Mouse (Mus musculus): ENCODE results near the gene Setx. TPM values are rescaled to one million over a fixed set of nuclear protein-coding genes. Genes with fewer than 3 reads are reported as not detected.

Setx gene
- polyA plus RNA-seq, 1 experiment from 2014 or later, result 22.3 TPM

DNA sequence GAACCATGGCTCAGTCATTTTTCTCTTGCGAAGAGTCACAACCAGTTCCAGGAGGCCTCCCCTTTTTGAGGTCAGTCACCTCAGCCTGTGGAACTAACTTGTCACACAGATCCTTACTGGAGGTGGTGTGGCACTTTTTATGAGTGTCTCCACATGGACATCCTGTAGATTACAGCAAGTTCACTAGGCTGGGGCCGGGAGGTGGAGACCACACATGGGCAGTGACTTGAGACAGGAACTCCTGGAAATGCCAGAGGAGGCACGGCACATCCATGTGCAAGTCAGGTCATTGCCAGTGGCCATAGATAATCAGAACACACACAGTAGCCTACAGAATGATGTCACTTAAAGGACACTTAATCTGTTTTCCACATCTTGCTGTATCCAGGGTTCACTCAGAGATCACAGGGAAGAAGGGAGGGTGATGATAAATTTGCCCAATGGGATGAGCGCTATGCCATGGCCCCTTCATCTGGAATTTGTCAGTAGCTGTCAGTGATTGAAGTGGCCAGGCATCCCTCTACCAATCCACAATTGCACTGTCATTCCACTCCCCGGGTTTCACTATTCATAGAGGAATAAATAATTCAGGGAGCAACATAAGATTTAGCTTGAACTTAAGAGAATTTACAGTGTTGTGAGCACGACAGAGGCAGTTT is 59.4 kb downstream of the Setx start:
- DNase-seq, result no peak
- Histone ChIP-seq H3K27ac (replicated peaks; ENCODE audit: low read depth, low read length) (no peak overlapping the region), H3K9ac (replicated peaks; ENCODE audit: low read length) (no peak overlapping the region), H3K9me3 (ENCODE audit: control insufficient read depth, low read length) (no peaks in the 10 kb centered on the region), H3K36me3 (ENCODE audit: control insufficient read depth, insufficient read depth, low read length) (peaks cover 39% of the 10 kb centered on the region), H3K4me2 (ENCODE audit: low read length) (no peak overlapping the region), H3K4me1 (ENCODE audit: control insufficient read depth, insufficient read depth, low read length) (no peaks in the 10 kb centered on the region), H3K4me3 (replicated peaks; ENCODE audit: low read depth, low read length) (no peak overlapping the region), H3K27me3 (ENCODE audit: control insufficient read depth, insufficient read depth, low read length) (no peaks in the 10 kb centered on the region)
- no peak for ATAC-seq (ENCODE audit: low FRiP score, low TSS enrichment)
- 84% methylated on average over 6 of the region's 6 CpGs for WGBS

DNA sequence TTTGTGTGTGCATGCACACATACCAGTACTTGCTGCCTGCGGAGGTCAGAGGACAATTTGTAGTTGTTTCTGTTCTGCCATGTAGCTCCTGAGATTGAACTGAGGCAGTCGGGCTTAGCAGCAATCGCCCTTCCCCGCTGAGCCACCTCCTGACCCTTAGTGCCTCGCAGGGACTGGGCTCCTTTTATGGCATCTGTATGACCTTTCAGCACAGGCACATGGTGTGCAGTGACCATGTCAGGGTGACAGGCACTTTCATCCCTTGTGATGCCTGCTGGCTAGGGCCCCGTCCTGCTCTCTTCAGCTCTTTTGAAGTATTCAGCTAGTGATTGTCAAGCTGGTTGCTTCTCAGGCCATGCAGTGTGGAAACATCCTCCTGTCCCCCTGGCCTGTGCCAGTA is 62.2 kb downstream of the Setx start:
- Histone ChIP-seq H3K4me2 (ENCODE audit: low read length) (no peak overlapping the region), H3K27ac (replicated peaks; ENCODE audit: low read depth, low read length) (no peak overlapping the region), H3K27me3 (ENCODE audit: control insufficient read depth, insufficient read depth, low read length) (no peaks in the 10 kb centered on the region), H3K9me3 (ENCODE audit: control insufficient read depth, low read length) (no peaks in the 10 kb centered on the region), H3K4me1 (ENCODE audit: control insufficient read depth, insufficient read depth, low read length) (no peaks in the 10 kb centered on the region), H3K9ac (replicated peaks; ENCODE audit: low read length) (no peak overlapping the region), H3K4me3 (replicated peaks; ENCODE audit: low read depth, low read length) (no peak overlapping the region), H3K36me3 (ENCODE audit: control insufficient read depth, insufficient read depth, low read length) (peaks cover 12% of the 10 kb centered on the region)
- ATAC-seq (ENCODE audit: low FRiP score, low TSS enrichment) (no peak), DNase-seq (no peak)
- WGBS, result 32% methylated on average over 6 of the region's 6 CpGs

DNA sequence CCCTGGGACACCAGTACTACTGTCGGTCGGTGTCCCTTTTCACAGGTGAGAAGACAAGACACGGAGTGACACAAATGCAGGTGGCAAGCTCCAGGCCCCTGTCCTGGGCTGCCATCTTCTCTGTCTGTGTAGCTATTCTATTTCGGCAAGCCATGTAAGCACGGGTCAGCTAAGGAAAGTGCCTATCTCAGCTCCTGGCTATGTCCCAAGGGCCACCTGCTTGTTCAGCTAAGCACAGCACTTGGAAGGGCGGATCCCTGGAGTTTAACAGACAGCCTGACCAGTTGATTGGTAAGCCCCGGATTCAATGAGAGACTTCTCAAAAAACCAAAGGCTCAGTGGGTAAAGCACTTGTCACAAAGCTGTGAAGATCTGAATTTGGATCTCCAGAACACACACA is 66.4 kb downstream of the Setx start:
- Histone ChIP-seq H3K27me3 (ENCODE audit: control insufficient read depth, insufficient read depth, low read length) (no peaks in the 10 kb centered on the region), H3K9ac (replicated peaks; ENCODE audit: low read length) (no peak overlapping the region), H3K4me2 (ENCODE audit: low read length) (no peak overlapping the region), H3K4me3 (replicated peaks; ENCODE audit: low read depth, low read length) (no peak overlapping the region), H3K4me1 (ENCODE audit: control insufficient read depth, insufficient read depth, low read length) (peaks cover 6% of the 10 kb centered on the region), H3K9me3 (ENCODE audit: control insufficient read depth, low read length) (no peaks in the 10 kb centered on the region), H3K27ac (replicated peaks; ENCODE audit: low read depth, low read length) (no peak overlapping the region), H3K36me3 (ENCODE audit: control insufficient read depth, insufficient read depth, low read length) (no peaks in the 10 kb centered on the region)
- ATAC-seq (ENCODE audit: low FRiP score, low TSS enrichment), result no peak
- no peak for DNase-seq
- 86% methylated on average over 7 of the region's 7 CpGs for WGBS

DNA sequence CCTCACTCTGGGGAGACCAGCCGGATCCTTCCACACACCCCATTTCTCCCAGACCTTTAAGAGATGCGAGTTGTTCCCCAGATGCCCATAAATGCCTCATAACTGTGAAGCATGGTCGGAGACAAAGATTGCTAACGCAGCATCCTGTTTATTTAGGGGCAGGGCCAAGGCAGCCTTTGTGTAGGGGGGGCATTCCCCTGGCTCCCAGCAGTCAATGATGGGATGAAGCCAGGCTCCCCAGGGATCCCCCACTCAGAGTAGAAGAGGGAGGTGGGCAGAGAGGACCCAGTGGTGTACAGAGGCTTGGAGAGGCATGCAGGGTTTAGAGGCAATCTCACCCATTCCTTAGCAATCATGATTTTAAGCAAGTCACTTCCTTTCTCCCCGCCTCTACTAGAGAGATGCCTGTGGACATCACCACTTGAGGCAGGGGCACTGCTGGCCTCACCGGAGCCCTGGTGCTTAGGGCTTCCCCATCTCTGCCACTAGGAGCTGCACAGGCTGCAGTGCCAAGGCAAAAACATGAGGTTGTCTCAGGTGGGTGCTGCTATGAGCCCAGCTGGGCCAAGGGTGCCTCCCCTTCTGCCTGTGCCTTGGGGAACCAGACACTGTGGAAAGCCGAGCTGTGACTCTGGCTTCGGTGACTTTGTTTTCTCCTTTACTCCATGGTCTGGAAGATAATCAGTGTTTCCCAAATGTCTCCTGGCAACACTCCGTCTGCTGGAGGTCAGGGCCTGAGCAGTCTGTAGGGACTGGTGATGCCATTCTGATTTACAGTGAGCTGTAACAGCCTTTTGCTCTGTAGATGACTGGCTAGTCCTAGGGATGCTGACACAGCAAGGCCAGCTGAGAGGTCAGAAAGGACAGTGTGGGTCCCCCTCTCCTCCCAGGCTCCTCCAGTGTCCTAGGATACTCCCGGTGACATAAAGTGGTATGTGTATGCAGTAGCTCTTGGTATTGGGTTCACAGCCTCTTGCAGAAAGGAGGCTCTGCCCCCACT is 67.5 kb downstream of the Setx start:
- ATAC-seq (ENCODE audit: low FRiP score, low TSS enrichment) (no peak), DNase-seq (no peak)
- 70% methylated on average over 10 of the region's 10 CpGs for WGBS
- H3K9me3 ChIP-seq (ENCODE audit: control insufficient read depth, low read length), result no peaks in the 10 kb centered on the region
- no peak overlapping the region for H3K9ac ChIP-seq (replicated peaks; ENCODE audit: low read length)
- H3K36me3 ChIP-seq (ENCODE audit: control insufficient read depth, insufficient read depth, low read length), result no peaks in the 10 kb centered on the region
- H3K27me3 ChIP-seq (ENCODE audit: control insufficient read depth, insufficient read depth, low read length), result no peaks in the 10 kb centered on the region
- H3K4me3 ChIP-seq (replicated peaks; ENCODE audit: low read depth, low read length), result no peak overlapping the region
- no peak overlapping the region for H3K4me2 ChIP-seq (ENCODE audit: low read length)
- no peak overlapping the region for H3K27ac ChIP-seq (replicated peaks; ENCODE audit: low read depth, low read length)
- H3K4me1 ChIP-seq (ENCODE audit: control insufficient read depth, insufficient read depth, low read length), result peaks cover 6% of the 10 kb centered on the region

DNA sequence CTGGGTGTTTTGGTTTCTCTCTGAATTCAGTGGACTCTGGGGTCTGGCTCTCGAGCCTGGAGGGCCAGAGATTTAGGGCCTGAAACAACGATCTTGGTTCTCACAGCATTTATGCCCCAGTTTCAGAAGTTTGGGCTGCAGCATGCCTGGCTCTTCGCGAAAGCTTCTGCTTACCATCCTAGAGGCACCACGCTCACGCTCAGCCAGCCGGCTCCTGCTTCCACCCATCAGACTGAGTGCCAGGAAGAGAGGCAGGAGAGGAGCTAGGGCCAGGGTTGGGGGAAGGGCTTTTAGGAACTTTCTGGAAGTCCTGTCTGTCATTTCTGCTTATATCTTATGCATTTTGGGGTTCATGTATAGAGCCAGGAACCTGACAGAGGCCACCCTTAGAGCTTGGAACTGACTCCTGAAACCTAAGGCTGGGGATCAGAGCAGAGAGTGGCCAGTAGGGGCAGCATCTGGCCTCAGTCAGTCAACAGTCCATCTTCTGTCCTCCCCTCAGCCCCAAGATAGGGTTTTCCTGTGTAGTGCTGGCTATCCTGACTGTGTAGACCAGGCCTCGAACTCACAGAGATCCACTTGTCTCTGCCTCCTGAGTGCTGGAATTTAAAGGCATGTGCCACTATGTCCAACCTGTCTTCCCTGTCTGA is 68.8 kb downstream of the Setx start:
- ATAC-seq (ENCODE audit: low FRiP score, low TSS enrichment), result no peak
- no peak for DNase-seq
- H3K9me3 ChIP-seq (ENCODE audit: control insufficient read depth, low read length), result no peaks in the 10 kb centered on the region
- no peak overlapping the region for H3K4me3 ChIP-seq (replicated peaks; ENCODE audit: low read depth, low read length)
- no peak overlapping the region for H3K27ac ChIP-seq (replicated peaks; ENCODE audit: low read depth, low read length)
- H3K36me3 ChIP-seq (ENCODE audit: control insufficient read depth, insufficient read depth, low read length), result no peaks in the 10 kb centered on the region
- no peaks in the 10 kb centered on the region for H3K27me3 ChIP-seq (ENCODE audit: control insufficient read depth, insufficient read depth, low read length)
- 86% methylated on average over 8 of the region's 8 CpGs for WGBS
- H3K9ac ChIP-seq (replicated peaks; ENCODE audit: low read length), result no peak overlapping the region
- H3K4me2 ChIP-seq (ENCODE audit: low read length), result no peak overlapping the region
- H3K4me1 ChIP-seq (ENCODE audit: control insufficient read depth, insufficient read depth, low read length), result peaks cover 6% of the 10 kb centered on the region

DNA sequence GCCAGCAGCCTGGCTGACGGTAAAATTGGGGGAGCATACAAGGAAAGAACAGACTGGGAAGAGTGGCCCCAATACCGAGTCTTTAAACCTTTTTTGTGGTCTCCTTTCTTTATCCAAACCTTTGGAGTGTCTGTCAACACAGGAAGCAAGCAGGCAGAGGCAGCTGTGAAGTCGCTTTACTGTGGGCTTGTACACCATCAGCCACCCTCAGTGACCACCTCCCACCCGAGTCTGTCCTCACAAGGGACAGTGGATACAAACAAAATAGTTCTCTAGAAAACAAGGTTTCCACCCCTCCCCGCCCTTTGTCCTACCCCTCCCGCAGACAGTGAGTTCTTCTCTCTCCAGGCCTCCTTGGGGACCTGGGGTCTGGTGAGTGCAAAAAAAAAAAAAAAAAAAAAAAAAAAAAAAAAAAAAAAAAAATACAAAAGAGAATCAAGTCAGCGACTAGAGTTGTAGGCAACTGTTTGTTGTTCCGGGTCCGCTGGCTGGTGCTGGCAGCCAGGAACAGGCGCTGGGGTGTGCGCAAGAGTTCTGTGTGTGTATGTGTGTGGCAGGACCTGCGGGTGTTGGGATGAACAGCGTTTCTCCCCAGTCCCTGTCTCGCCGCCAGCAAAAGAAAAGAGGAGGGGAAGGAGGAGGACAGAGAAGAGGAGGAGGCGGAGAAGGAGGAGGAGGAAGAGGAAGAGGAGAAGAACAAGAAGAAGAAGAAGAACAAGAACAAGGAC is 70.0 kb downstream of the Setx start:
- Histone ChIP-seq H3K4me1 (ENCODE audit: control insufficient read depth, insufficient read depth, low read length) (peaks cover 6% of the 10 kb centered on the region), H3K27me3 (ENCODE audit: control insufficient read depth, insufficient read depth, low read length) (no peaks in the 10 kb centered on the region), H3K9ac (replicated peaks; ENCODE audit: low read length) (no peak overlapping the region; the same call in 1 of the 2 replicates), H3K36me3 (ENCODE audit: control insufficient read depth, insufficient read depth, low read length) (no peaks in the 10 kb centered on the region), H3K4me3 (replicated peaks; ENCODE audit: low read depth, low read length) (peak overlapping the region; percentile 46), H3K9me3 (ENCODE audit: control insufficient read depth, low read length) (no peaks in the 10 kb centered on the region), H3K4me2 (ENCODE audit: low read length) (peak overlapping the region; percentile 96), H3K27ac (replicated peaks; ENCODE audit: low read depth, low read length) (no peak overlapping the region)
- ATAC-seq (ENCODE audit: low FRiP score, low TSS enrichment), result no peak
- peak; percentile 48 for DNase-seq
- 15% methylated on average over 16 of the region's 16 CpGs for WGBS

DNA sequence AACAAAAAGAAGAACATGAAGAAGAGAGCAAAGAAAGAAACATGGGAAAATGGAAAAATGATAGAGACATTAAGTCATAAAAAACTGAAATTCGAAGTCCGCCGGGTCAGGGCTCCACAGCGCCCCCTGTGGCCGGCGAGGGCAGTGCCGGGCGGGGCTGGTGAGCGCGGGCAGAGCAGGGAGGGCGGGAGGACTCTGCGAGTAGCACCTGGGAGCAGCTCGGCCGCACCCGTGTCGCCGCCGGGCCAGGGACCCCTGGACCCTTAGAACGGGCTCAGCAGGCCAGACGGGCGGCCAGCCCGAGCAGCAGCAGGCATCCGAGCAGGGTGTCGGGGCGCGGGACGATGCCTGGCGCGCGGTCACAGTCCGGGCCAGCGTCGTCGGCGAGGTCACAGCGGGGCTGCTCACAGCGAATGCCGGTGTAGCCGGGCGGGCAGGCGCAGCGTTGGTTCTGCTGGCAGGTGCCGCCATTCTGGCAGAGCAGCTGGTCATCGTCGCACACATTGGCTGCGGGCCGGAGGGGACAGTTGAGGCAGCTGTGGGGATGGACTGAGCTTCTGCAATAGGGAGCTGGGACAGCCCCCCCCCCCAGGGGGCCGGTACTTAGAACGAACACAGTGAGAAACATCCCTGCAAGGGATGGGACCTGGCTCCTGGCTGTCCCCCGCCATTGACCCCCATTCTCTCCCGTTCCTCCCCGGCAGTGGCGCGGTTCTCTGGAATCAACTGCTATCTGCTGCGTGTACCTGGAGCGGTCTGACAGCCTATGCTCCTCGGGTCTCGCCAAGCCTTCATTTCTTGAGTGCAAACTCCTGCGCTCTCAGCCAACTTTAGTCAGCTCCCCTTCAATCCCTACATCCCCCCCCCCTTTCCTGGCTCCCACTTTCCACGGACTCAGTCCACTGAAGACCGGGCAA is 70.8 kb downstream of the Setx start:
- Histone ChIP-seq H3K36me3 (ENCODE audit: control insufficient read depth, insufficient read depth, low read length) (no peaks in the 10 kb centered on the region), H3K4me1 (ENCODE audit: control insufficient read depth, insufficient read depth, low read length) (peaks cover 6% of the 10 kb centered on the region), H3K9me3 (ENCODE audit: control insufficient read depth, low read length) (no peaks in the 10 kb centered on the region), H3K27me3 (ENCODE audit: control insufficient read depth, insufficient read depth, low read length) (no peaks in the 10 kb centered on the region), H3K4me2 (ENCODE audit: low read length) (peak overlapping the region; percentile 96), H3K4me3 (replicated peaks; ENCODE audit: low read depth, low read length) (peak overlapping the region; percentile 46), H3K27ac (replicated peaks; ENCODE audit: low read depth, low read length) (no peak overlapping the region), H3K9ac (replicated peaks; ENCODE audit: low read length) (peak overlapping the region; percentile 54)
- ATAC-seq (ENCODE audit: low FRiP score, low TSS enrichment), result peak; percentile 74
- 1% methylated on average over 61 of the region's 61 CpGs for WGBS
- DNase-seq, result peak; percentile 84
